Mouse (Mus musculus) heart, embryonic 11.5 days (tissue): ENCODE measurements around the gene Hecw2. TPM values are rescaled to one million over a fixed set of nuclear protein-coding genes. Genes with fewer than 3 reads are reported as not detected.

Source experiments
- ATAC-seq: fragments of 200-750 bp; cut with Nextera tagmentation; replicated peaks from 2 replicates; pipeline ENCODE4 v1.8.0; 2017; ENCODE audit warnings: moderate library complexity; ENCODE audit not compliant: insufficient number of reproducible peaks, low FRiP score, low TSS enrichment
- H3K27ac ChIP-seq: fragments of 300-500 bp; sonication (generic); 2 replicates; pipeline ENCODE4 v1.5.1; 2014; ENCODE audit warnings: mild to moderate bottlenecking, low read depth, low read length
- H3K27me3 ChIP-seq: fragments of 300-500 bp; sonication (generic); 2 replicates; pipeline ENCODE4 v1.6.1; 2014; ENCODE audit warnings: mild to moderate bottlenecking, low read length, mixed read lengths; ENCODE audit not compliant: control insufficient read depth, insufficient read depth
- H3K36me3 ChIP-seq: fragments of 300-500 bp; sonication (generic); 2 replicates; pipeline ENCODE4 v1.6.1; 2014; ENCODE audit warnings: mild to moderate bottlenecking, low read length, moderate library complexity, mixed read lengths; ENCODE audit not compliant: control insufficient read depth, insufficient read depth
- H3K4me1 ChIP-seq: fragments of 300-500 bp; sonication (generic); 2 replicates; pipeline ENCODE4 v1.6.1; 2014; ENCODE audit warnings: low read length; ENCODE audit not compliant: control insufficient read depth, insufficient read depth
- H3K4me2 ChIP-seq: fragments of 300-500 bp; sonication (generic); 2 replicates; pipeline ENCODE4 v1.6.1; 2014; ENCODE audit warnings: mild to moderate bottlenecking, moderate library complexity
- H3K4me3 ChIP-seq: fragments of 300-500 bp; sonication (generic); 2 replicates; pipeline ENCODE4 v1.5.1; 2014; ENCODE audit warnings: low read depth, low read length
- H3K9ac ChIP-seq: fragments of 300-500 bp; sonication (generic); 2 replicates; pipeline ENCODE4 v1.6.1; 2014; ENCODE audit warnings: mild to moderate bottlenecking, low read depth, low read length, moderate library complexity
- H3K9me3 ChIP-seq: fragments of 300-500 bp; sonication (generic); replicated peaks from 2 replicates; pipeline ENCODE4 v1.6.1; 2016; ENCODE audit warnings: low read length; ENCODE audit not compliant: control insufficient read depth
- WGBS: fragments of 180-500 bp; shearing (Covaris S2); extraction: QIAGEN DNeasy Blood & Tissue Kit; methylation state at CpG from one replicate; pipeline ENCODE4 v1.1.7; 2014; ENCODE audit not compliant: insufficient replicate concordance; 5-methylcytosine and 5-hydroxymethylcytosine counted together
- polyA plus RNA-seq: library from polyadenylated mRNA; unstranded; fragments of >200 nt; fragmentation: Nextera tagmentation; extraction: Ambion mirVana; gene quantifications from 2 replicates; pipeline ENCODE4 v1.2.1, GENCODE M21; 2014

Hecw2 gene
- polyA plus RNA-seq, 1 experiment from 2014 or later = 6.5 TPM

DNA sequence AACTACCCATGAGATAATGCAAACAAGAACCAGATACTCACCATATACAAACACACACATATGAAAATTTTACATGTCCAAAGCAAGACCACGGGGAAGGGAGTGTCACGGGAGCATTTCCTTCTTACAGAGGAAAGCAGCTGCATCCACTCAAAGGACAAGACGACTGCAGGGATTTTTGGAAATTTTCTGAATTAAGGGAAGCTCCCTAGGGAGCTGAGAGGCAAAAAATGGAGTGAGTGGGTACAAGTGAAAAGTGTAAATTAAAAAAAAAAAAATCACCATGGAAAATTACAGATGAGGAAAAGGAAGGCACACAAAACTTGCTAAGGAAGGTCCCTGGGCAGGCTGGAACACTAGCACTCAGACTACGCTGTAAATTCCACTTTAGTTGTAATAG, 353.9 kb downstream of the Hecw2 start:
- ATAC-seq = no peak
- H3K9ac ChIP-seq = no peak overlapping the region
- H3K9me3 ChIP-seq = no peaks in the 10 kb centered on the region
- H3K27ac ChIP-seq = no peak overlapping the region
- H3K4me2 ChIP-seq = no peak overlapping the region
- no peak overlapping the region for H3K4me3 ChIP-seq
- H3K4me1 ChIP-seq = no peaks in the 10 kb centered on the region
- H3K36me3 ChIP-seq = peaks cover 2% of the 10 kb centered on the region; the same call in 1 of the 2 replicates
- H3K27me3 ChIP-seq = no peaks in the 10 kb centered on the region
- WGBS = 64% methylated on average over 4 of the region's 4 CpGs

GRCm38 (mm10) chr1:53839392-53839791, 355.6 kb downstream of the Hecw2 start:
- 77% methylated on average over 2 of the region's 2 CpGs for WGBS
- Histone ChIP-seq H3K4me1 (no peaks in the 10 kb centered on the region), H3K36me3 (peaks cover 2% of the 10 kb centered on the region; the same call in 1 of the 2 replicates), H3K4me2 (no peak overlapping the region), H3K27me3 (no peaks in the 10 kb centered on the region), H3K27ac (no peak overlapping the region), H3K9ac (no peak overlapping the region), H3K4me3 (no peak overlapping the region), H3K9me3 (no peaks in the 10 kb centered on the region)
- no peak for ATAC-seq

DNA sequence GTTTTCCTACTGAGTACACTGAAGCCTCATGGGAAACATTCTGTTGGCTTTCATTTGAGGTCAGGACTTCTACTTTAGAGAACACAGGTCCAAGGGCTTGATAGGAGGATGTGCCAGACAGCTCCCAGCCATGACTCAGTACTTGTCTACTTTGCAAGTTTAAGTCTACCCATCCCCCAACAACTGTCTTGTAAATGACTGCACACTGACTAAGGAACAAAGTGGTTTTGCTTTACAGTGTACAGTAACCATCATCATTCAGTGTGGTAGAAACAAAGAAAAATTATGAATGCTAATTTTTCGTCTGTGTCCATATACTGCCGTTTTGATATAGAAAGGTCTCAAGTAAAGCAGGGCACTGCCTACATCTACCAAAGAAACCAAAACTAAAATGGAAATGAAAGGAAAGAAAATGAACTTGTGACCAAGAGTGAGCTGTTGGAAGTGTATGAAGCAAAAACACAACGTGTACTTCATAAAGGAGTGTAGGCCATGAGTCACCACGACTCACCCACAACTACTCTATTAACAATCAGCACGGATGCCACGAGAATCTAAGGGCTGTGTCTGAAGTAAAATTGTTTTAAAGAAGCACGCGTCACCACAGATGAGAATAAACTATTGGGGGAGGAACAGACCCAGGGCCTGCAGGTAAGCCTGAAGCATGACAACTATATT, 356.6 kb downstream of the Hecw2 start:
- Histone ChIP-seq H3K27me3 (no peaks in the 10 kb centered on the region), H3K4me3 (no peak overlapping the region), H3K9me3 (no peaks in the 10 kb centered on the region), H3K36me3 (peaks cover 2% of the 10 kb centered on the region; the same call in 1 of the 2 replicates), H3K4me2 (no peak overlapping the region), H3K9ac (no peak overlapping the region), H3K27ac (no peak overlapping the region), H3K4me1 (no peaks in the 10 kb centered on the region)
- ATAC-seq = no peak
- WGBS = 88% methylated on average over 8 of the region's 8 CpGs

DNA sequence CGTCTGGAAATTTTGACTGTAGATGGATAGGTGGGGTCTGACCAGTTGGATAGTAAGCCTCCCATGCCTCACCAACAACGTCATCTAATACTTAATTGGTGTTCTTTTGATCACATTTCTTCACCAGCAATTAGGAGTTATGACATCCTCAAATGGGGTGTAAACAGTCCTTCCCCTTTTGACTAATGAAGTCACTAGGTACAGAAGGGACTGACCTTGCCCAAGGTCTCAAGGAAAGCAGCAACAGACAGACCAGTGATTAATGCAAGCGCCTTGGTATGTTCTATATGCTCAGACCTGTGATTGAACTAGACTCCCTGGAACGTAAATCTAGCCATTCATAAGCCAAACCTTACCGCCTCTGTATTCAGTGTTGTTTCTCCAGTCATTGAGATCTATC, 364.7 kb downstream of the Hecw2 start:
- Histone ChIP-seq H3K36me3 (peaks cover 3% of the 10 kb centered on the region; the same call in 1 of the 2 replicates), H3K9ac (no peak overlapping the region), H3K4me3 (no peak overlapping the region), H3K4me1 (no peaks in the 10 kb centered on the region), H3K27ac (no peak overlapping the region), H3K4me2 (no peak overlapping the region), H3K27me3 (no peaks in the 10 kb centered on the region), H3K9me3 (no peaks in the 10 kb centered on the region)
- WGBS = 88% methylated on average over 5 of the region's 5 CpGs
- no peak for ATAC-seq

GRCm38 (mm10) chr1:53829089-53829488, 365.9 kb downstream of the Hecw2 start:
- WGBS = 80% methylated on average over 9 of the region's 9 CpGs
- no peak for ATAC-seq
- Histone ChIP-seq H3K36me3 (peaks cover 5% of the 10 kb centered on the region; the same call in 1 of the 2 replicates), H3K4me1 (no peaks in the 10 kb centered on the region), H3K4me3 (no peak overlapping the region), H3K9ac (no peak overlapping the region), H3K27me3 (no peaks in the 10 kb centered on the region), H3K4me2 (no peak overlapping the region), H3K9me3 (no peaks in the 10 kb centered on the region), H3K27ac (no peak overlapping the region)

DNA sequence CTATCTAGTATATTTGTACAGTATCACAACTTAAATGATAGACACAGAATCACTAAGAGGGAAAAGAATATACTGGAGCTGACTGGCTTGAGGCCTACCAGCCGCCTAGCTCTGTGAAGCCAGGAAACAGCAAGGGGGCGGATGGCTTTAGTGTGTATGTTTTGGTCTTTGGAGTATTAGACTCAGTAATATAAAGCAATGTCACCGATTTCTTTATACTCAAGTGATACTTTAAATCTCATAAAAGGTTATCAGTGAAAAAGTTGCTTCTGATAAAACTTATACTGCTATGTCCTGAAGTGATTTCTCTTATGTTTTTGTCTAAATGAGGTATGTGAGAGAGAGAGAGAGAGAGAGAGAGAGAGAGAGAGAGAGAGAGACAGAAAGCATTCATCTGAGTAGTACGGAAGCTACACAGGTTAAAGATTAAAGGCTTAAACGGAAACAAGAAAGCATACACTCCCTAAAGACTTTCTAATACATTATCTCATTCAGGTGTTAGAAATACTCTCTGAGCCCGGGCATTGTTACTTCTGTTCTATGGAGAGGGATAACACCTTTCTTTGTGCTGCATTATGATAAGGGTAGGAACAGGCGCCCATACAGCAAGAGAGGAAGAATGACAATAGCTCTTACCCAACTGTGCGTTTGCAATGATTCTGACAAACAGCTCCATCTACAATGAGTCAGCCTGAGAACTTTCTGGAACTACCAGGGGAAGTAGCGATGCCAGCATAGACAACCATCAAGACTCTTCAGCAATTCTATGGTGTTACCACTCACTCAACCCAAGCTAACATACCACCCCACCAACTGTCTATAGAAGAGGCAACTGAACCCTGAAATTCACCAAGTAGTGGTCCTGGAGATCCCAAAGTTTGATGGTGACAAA, 370.3 kb downstream of the Hecw2 start:
- no peak overlapping the region for H3K4me2 ChIP-seq

DNA sequence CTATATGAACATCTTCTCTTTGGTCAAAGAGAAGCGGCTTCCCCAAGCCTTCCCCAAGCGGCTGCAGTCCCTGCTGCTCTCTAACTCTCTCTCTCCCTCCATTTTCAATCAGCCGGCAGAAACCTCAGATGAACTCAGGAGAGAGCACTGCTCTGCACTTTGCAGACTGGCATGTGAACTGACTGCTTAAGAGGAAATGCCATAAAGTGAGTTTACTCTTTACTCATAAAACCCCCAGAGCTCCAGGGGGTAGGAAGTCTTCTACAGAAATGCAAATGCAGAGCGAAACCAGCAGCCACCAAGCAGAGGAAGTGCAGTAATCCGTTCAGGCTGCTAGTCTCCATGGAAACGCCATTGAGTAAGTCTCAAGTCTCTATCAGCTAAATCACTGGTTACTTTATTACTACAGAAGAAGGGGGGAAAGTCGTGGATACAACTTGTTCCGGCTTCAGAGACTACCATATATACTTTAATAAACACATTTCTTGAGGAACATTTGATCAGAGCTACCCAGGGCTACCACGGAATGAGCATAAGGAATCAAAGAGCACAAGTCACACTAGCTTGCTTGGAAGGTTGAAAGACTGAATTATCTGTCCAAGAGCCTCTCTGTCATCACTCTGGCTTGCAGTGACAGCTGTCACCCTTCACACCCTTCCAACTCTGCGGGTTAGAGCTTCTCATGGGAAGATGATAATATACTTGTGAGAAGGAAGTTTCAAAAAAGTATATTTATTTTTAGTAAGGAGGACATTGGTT, 371.1 kb downstream of the Hecw2 start:
- Histone ChIP-seq H3K4me1 (peaks cover 3% of the 10 kb centered on the region; the same call in 1 of the 2 replicates), H3K9me3 (no peaks in the 10 kb centered on the region), H3K27me3 (no peaks in the 10 kb centered on the region), H3K36me3 (peaks cover 2% of the 10 kb centered on the region; the same call in 1 of the 2 replicates), H3K27ac (no peak overlapping the region), H3K9ac (no peak overlapping the region), H3K4me3 (no peak overlapping the region), H3K4me2 (peak overlapping the region; percentile 42)
- 0 out of 2 replicates have a peak, but pooled peaks have one; percentile 49 for ATAC-seq
- WGBS = 5% methylated on average over 10 of the region's 10 CpGs

More for the DNA sequence above, 370.3 kb downstream of the Hecw2 start:
- H3K4me1 ChIP-seq = peaks cover 3% of the 10 kb centered on the region; the same call in 1 of the 2 replicates
- H3K4me3 ChIP-seq = no peak overlapping the region
- peaks cover 2% of the 10 kb centered on the region; the same call in 1 of the 2 replicates for H3K36me3 ChIP-seq
- no peak for ATAC-seq
- H3K9ac ChIP-seq = no peak overlapping the region
- H3K9me3 ChIP-seq = no peaks in the 10 kb centered on the region
- no peak overlapping the region for H3K27ac ChIP-seq
- WGBS = 72% methylated on average over 9 of the region's 9 CpGs
- no peaks in the 10 kb centered on the region for H3K27me3 ChIP-seq

- Histone ChIP-seq H3K4me1 (peaks cover 3% of the 10 kb centered on the region; the same call in 1 of the 2 replicates), H3K27me3 (no peaks in the 10 kb centered on the region), H3K9me3 (no peaks in the 10 kb centered on the region), H3K36me3 (peaks cover 2% of the 10 kb centered on the region; the same call in 1 of the 2 replicates), H3K4me2 (no peak overlapping the region), H3K4me3 (no peak overlapping the region), H3K9ac (no peak overlapping the region), H3K27ac (no peak overlapping the region)
- ATAC-seq = no peak
Measured at GRCm38 (mm10) chr1:53821983-53822382, 373.0 kb downstream of the Hecw2 start.
